Mouse (Mus musculus) gastrocnemius, postnatal 10 days (tissue): Measurements from ENCODE around the gene Tub. TPM values are rescaled to one million over a fixed set of nuclear protein-coding genes. Genes with fewer than 3 reads are reported as not detected.

Source experiments
- DNase-seq: peaks from one replicate; pipeline ENCODE4 v3.0.0; 2021; ENCODE audit warnings: mixed read lengths
- long read RNA-seq, 2 experiments: library from polyadenylated mRNA; stranded (forward); transcript quantifications; one replicate each; pipeline ENCODE4 v2.0.0; 2021
- total RNA-seq, 2 experiments: library from RNA; stranded (reverse); gene quantifications; 2 replicates each; pipeline ENCODE4 v1.2.3; 2021

Tub gene
- total RNA-seq: 1 to 10 TPM; 1.9 to 3.0 TPM
- long read RNA-seq, experiment 1, full-length matches to known transcripts: 2 of 3 reads
- long read RNA-seq, experiment 1, partial matches to known transcripts: 0 of 3 reads
- long read RNA-seq, experiment 1, other reads (novel, unspliced or antisense): 1 of 3 reads
- long read RNA-seq, experiment 2, partial matches to known transcripts: 2 of 3 reads
- long read RNA-seq, experiment 2, other reads (novel, unspliced or antisense): 1 of 3 reads

DNA sequence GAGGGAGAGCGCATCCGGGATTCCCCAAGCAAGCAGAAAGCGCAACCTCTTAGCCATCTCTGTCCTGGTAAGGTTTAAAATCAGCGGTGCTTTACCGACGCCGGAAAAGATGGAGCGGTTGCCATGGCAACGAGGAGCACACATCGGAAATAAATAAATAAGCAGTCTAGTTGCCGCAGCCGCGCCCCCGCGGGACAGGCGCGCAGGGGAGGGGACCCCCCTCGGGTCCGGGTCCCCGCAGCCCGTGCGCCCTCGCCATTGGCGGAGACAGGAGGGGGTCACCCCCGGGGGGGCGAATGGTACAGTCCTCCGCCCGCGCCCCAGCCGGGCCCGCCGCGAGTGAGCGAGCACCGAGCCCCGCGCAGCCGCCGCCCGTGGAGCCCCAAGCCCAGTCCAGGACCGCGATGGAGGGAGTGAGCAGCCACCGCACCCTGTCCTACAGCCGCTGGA lies at the start of gene Tub:
Gene Tub, plus strand, starts transcription at position 27 of the 450 bp plus-strand sequence.
- DNase-seq: peak; percentile 48

- no peak for DNase-seq
These were observed 46.2 kb upstream of the Tub start for GRCm38 (mm10) chr7:108903969-108904368.

GRCm38 (mm10) chr7:108927043-108927442 lies 23.1 kb upstream of the Tub start:
- no peak for DNase-seq

DNA sequence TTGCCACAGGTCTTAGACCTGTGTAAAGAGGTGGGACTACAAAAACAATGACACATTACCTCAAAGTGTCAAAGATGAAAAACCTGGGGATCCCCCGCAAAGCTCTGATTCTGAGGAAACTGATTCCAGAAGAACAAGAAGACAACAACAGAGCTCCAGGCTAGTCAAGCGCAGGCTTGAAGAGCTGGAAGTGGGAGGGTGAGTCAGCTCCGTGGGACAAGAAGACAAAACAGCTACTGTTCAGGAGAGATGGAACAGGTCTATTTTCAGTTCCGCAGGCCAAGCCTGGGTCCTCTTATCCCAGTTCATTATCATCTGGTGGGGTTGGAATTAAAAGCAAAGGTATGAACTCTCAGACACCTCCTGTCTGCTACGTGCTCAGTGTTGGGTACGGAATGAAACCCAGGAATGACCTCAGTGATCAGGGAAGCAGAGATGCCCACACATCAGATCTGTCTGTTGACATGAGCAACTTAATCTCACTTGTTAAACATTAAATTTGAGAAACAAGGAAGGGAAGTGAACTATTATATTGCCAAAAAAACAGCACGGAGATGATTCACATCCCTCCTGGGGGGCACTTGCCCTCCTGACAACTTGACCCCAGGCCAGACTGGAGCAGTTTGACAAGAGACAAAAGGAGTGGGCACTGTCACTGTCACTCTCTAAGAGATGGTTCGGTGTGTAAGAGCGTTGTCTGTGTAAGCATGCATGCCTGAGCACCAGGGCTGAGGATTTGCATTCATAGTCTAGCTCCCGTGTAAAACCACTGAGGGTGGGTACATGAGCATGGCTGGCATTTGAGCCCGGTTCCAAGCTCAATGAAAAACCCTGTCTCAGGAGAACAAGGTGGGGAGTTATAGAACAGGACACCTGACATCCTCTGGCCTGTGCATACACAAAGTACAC lies 21.6 kb upstream of the Tub start:
- DNase-seq: no peak

DNA sequence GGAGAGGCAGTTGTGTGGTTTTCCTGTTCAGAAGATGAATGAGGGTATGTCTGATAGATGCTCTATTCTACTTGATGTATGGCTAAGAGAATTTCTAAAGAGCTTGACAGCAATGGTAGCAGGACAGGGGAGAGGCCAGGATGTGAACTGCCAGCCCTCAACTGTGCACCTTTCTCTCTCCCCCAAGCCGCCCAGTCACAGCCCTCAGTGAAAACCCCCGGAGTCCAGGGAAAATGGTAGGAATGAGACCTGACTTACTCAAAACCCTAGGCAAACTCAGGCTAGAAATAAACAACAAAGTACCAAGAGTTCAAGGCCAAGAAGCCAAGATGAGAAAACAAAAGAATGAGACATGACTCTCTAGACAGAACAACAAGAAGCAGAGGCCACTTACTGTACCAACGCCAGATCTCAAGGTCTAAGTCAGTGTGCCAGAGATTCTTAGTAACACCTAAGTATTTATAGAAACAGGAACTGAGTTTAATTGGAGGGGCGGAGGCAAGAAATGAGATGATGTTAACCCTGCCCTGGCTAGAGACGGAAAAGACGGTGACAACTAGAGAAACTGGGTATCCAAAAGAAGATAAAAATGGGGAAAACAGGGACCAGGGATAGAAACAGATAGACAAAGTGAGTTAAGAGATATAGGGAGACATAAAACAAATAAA lies 20.3 kb upstream of the Tub start, which contains the start of gene Nlrp10:
Gene Nlrp10, minus strand, starts transcription at position 453 of the 668 bp plus-strand sequence.
- DNase-seq: no peak

DNA sequence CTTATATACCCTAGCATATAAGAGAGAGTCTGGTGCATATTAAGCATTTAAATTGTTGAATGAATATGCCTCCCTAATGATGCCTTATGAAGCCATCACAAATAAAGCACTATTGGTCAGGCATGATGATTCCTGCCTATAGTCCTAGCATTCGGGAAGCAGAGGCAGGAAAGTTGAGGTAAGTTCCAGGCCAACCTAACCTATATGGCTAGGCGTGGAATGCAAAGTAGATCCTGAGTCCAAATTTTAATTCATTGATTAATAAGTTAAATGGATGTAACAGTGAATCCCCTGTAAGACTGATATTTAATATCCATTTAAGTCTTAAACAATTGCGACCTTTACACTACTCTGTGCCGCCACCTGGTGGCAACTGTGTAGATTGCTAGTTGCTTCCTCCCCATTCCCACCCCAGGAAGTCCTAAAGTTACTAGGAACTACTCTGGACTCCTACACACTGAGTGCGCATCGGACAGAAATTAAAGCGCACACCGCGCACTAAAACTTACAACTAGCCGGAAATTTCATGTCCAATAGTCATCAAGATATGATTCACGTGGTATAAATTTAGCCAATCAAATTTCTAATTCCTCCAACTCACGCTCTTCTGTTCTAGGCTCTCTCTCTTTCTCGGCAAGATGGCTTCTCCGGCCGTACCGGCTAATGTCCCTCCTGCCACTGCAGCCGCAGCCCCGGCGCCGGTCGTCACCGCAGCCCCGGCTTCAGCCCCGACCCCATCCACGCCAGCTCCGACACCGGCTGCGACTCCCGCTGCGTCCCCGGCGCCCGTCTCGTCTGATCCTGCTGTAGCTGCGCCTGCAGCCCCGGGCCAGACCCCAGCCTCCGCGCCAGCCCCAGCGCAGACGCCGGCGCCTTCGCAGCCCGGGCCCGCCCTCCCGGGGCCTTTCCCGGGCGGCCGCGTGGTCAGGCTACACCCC lies 16.1 kb upstream of the Tub start, which contains the start of gene Eif3f:
Gene Eif3f, plus strand, starts transcription at position 624 of the 938 bp plus-strand sequence.
- DNase-seq: peak; percentile 86

DNA sequence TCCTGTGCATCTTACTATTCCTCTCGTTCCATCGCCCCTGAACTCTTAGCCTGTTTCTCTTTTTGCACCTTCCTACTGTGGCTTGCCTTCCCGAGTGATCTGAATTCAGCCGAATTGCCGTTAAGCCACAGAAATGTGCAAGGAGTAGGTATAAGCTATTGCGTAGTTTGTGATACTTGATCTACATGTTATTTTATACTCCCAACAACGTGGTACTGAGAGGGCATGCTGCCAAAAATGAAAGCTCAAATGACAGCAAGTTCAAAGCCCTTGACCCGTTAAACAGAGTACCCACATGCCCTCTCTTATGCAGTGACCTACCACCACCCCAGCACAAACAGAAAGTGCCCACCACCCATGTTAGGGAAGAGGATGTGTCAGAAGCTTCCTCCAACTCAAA lies 15.3 kb upstream of the Tub start:
- DNase-seq: no peak

- DNase-seq: no peak
These were observed 14.7 kb upstream of the Tub start for GRCm38 (mm10) chr7:108935411-108935810.

DNA sequence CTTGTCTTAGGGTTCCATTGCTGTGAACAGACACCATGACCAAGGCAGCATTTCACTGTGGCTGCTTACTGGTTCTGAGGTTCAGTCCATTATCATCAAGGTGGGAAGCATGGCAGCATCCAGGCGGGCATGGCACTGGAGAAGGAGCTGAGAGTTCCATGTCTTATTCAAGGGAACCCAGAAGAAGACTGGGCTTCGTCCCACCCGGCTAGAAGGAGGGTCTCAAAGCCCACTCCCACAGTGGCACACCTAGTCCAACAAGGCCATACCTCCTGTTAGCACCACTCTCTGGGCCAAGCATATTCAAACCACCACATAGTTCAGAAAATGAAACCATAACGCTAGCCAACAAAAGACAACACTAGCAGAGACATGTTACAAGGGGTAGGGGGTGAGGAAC lies 13.5 kb upstream of the Tub start:
- no peak for DNase-seq

DNA sequence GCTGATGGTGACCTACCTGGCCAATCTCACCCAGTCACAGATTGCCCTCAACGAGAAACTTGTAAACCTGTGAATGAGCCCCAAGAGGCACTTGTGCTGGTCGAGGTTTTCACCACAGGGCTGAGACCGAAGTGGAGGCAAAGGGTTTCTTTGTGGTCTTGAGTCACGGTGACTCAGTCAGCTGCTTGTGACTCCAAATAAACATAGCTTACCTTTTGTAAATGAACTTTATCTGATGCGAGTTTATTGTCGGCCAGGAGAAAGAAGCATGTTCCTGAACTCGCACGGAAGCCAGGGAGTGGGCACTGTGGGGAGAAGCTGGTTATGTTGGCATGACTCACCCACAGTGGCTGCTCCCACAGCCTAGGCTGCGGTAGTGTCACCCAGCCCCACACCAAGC lies 8.7 kb upstream of the Tub start:
- DNase-seq: no peak

- no peak for DNase-seq
These were observed 6.1 kb upstream of the Tub start for GRCm38 (mm10) chr7:108944002-108944401.

DNA sequence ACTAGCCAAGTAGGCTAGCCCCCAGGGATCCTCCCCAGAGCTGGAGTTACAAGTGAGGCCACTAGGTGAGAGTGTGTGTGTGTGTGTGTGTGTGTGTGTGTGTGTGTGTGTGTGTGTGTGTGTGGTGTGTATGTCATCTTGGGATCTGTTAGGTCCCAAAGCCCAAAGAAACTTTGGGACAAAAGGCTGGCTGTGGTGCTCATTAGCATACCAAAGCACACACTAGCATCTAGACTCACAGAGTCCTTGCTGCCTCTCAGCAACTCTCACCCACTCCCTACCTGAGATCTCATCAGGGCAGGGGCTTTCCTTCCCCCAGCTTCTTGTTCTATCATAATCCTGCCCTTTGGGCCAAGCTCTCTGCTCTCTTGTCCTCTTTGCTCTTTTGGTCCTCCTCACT lies 1.5 kb upstream of the Tub start:
- DNase-seq: no peak

DNA sequence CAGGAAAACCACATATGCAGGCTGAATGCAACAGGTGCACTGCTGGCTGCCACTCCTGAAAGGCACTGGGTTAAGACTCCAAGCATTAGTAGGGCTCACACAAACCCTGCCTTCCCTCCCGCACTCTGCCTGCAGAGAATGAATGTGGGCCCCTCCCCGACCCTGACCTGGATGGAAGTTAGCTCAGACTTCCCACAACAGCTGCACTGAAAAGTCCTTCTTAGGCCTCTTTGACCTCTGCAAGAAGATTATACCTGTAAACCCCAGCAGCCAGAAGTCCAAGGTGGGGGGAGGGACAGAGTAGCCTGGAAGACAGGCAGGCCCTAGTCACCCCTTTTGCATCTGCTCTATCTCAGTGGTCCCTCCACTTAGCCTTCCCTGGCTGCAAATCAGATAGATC lies 837 bp upstream of the Tub start:
- no peak for DNase-seq

GRCm38 (mm10) chr7:108950762-108951331 lies 709 bp downstream of the Tub start:
- no peak for DNase-seq

GRCm38 (mm10) chr7:108952801-108953200 lies 2.7 kb downstream of the Tub start:
- no peak for DNase-seq

- peak; percentile 19 for DNase-seq
These were observed 4.0 kb downstream of the Tub start for GRCm38 (mm10) chr7:108954185-108954584.

- DNase-seq: no peak
These were observed 7.6 kb downstream of the Tub start for GRCm38 (mm10) chr7:108957734-108958133.

DNA sequence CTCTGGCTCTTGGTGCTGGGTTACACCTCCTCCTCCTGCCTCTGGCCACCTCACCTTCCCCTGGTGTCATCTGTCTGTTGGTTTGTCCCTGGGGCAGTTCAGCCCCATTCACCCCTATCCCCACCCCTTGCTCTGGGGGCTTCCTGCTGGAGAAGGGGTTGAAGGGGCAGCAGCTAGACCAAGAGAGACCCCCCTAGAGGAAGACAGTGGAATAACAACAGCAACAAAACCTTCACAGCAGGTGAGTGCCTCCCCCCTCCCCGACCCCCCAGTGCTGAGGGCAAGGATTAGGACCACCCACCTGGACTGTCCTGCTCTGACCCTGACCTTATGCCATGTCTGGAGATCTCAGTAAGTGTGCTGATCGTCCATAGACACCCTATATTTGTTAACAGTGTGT lies 15.8 kb downstream of the Tub start:
- no peak for DNase-seq

GRCm38 (mm10) chr7:108966742-108967362 lies 16.7 kb downstream of the Tub start:
- peak; percentile 47 for DNase-seq

DNA sequence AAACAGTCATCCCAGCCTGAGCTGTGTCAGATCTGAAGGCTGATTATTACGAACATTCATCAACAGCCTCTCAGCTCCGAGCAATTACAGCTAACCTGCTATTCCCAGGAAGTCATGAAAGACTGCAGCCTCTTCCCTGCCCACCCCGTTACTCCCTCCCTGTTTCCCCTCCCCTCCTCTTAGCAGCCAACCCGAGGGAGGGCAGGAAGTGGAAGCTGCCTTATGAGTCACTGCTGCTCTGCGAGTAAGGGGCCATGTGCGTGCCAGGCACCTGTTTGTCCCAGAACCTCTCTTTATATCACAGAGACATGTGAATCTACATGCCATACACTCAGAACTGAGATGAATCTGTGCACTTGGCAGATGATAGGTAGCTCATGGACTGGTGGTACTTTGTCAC lies 18.1 kb downstream of the Tub start:
- no peak for DNase-seq

- DNase-seq: no peak
These were observed 22.1 kb downstream of the Tub start for GRCm38 (mm10) chr7:108972273-108972672.
